Mouse (Mus musculus): ENCODE results near the gene Ndufa13. TPM values are rescaled to one million over a fixed set of nuclear protein-coding genes. Genes with fewer than 3 reads are reported as not detected.

The Ndufa13 gene
- polyA plus RNA-seq, 1 experiment: 111 TPM

GRCm38 (mm10) chr8:69850926-69851506 lies 51.3 kb downstream of the Ndufa13 start:
- WGBS: 79% methylated on average over 7 of the region's 7 CpGs
- no peak for DNase-seq (ENCODE audit: low read depth, low spot score)

GRCm38 (mm10) chr8:69849899-69850298 lies 52.5 kb downstream of the Ndufa13 start:
- no peak for DNase-seq (ENCODE audit: low read depth, low spot score)
- WGBS: 52% methylated on average over 3 of the region's 3 CpGs

GRCm38 (mm10) chr8:69848951-69849350 lies 53.4 kb downstream of the Ndufa13 start:
- 32% methylated on average over 8 of the region's 8 CpGs for WGBS
- peak; percentile 27 for DNase-seq (ENCODE audit: low read depth, low spot score)

- 71% methylated on average over 3 of the region's 3 CpGs for WGBS
- DNase-seq (ENCODE audit: low read depth, low spot score): no peak
Measured at GRCm38 (mm10) chr8:69847167-69848065, 54.9 kb downstream of the Ndufa13 start.

Other genes starting within 250 kb of the Ndufa13 start
- gene Zfp964, start 248.1 kb downstream of the Ndufa13 start, polyA plus RNA-seq (2012; rRNA removed): 0.38 and 0.43 TPM in 2 replicates
- gene Zfp869, start 191.8 kb downstream of the Ndufa13 start, polyA plus RNA-seq (2012; rRNA removed): 3.0 and 3.9 TPM in 2 replicates
- 1.4 and 2.5 TPM in 2 replicates for gene Zfp963, start 152.6 kb downstream of the Ndufa13 start, polyA plus RNA-seq (2012; rRNA removed)
- gene Gm20422, start 127.7 kb downstream of the Ndufa13 start, polyA plus RNA-seq (2012; rRNA removed): 1.2 TPM in 1 of 2 replicates, not detected in the other
- 69.2 and 102 TPM in 2 replicates for gene Atp13a1, start 111.4 kb downstream of the Ndufa13 start, polyA plus RNA-seq (2012; rRNA removed)
- gene Zfp866, start 111.4 kb downstream of the Ndufa13 start, polyA plus RNA-seq (2012; rRNA removed): 6.0 and 8.5 TPM in 2 replicates
- 31.3 and 46.0 TPM in 2 replicates for gene Gmip, start 93.9 kb downstream of the Ndufa13 start, polyA plus RNA-seq (2012; rRNA removed)
- 1.1 and 2.0 TPM in 2 replicates for gene Lpar2, start 80.1 kb downstream of the Ndufa13 start, polyA plus RNA-seq (2012; rRNA removed)
- 3.3 and 6.5 TPM in 2 replicates for gene Pbx4, start 70.1 kb downstream of the Ndufa13 start, polyA plus RNA-seq (2012; rRNA removed)
- gene Cilp2, start 14.9 kb downstream of the Ndufa13 start, polyA plus RNA-seq (2012; rRNA removed): 0.03 and 0.07 TPM in 2 replicates
- 0.64 and 0.66 TPM in 2 replicates for gene Tssk6, start 374 bp downstream of the Ndufa13 start, polyA plus RNA-seq (2012; rRNA removed)
- gene Yjefn3, start 154 bp upstream of the Ndufa13 start, polyA plus RNA-seq (2012; rRNA removed): 1.1 and 1.8 TPM in 2 replicates
- 45.2 and 73.1 TPM in 2 replicates for gene Gatad2a, start 93.8 kb upstream of the Ndufa13 start, polyA plus RNA-seq (2012; rRNA removed)
- gene Mau2, start 140.2 kb upstream of the Ndufa13 start, polyA plus RNA-seq (2012; rRNA removed): 52.0 and 84.9 TPM in 2 replicates
- gene Sugp1, start 140.3 kb upstream of the Ndufa13 start, polyA plus RNA-seq (2012; rRNA removed): 10.8 and 11.1 TPM in 2 replicates
- gene Tm6sf2, start 170.4 kb upstream of the Ndufa13 start, polyA plus RNA-seq (2012; rRNA removed): 458 and 745 TPM in 2 replicates
- 0.42 and 0.70 TPM in 2 replicates for gene Hapln4, start 180.9 kb upstream of the Ndufa13 start, polyA plus RNA-seq (2012; rRNA removed)
- gene Ncan, start 218.3 kb upstream of the Ndufa13 start, polyA plus RNA-seq (2012; rRNA removed): 0.06 and 0.10 TPM in 2 replicates
- gene Nr2c2ap, start 228.8 kb upstream of the Ndufa13 start, polyA plus RNA-seq (2012; rRNA removed): 23.2 and 25.3 TPM in 2 replicates
- 22.5 and 32.6 TPM in 2 replicates for gene Rfxank, start 236.6 kb upstream of the Ndufa13 start, polyA plus RNA-seq (2012; rRNA removed)
- gene Borcs8, start 236.9 kb upstream of the Ndufa13 start, polyA plus RNA-seq (2012; rRNA removed): 69.2 and 73.2 TPM in 2 replicates
- gene Mef2b, start 237.2 kb upstream of the Ndufa13 start, polyA plus RNA-seq (2012; rRNA removed): 3.0 and 4.9 TPM in 2 replicates

Measured in large intestine, adult 2 months (tissue).